Mouse (Mus musculus) right cerebral cortex, postnatal 4 days (tissue): ENCODE measurements around the gene Gm43738.

Experiments
- DNase-seq: peaks from one replicate; pipeline ENCODE4 v3.0.0-alpha.2; 2022

The Gm43738 gene

DNA sequence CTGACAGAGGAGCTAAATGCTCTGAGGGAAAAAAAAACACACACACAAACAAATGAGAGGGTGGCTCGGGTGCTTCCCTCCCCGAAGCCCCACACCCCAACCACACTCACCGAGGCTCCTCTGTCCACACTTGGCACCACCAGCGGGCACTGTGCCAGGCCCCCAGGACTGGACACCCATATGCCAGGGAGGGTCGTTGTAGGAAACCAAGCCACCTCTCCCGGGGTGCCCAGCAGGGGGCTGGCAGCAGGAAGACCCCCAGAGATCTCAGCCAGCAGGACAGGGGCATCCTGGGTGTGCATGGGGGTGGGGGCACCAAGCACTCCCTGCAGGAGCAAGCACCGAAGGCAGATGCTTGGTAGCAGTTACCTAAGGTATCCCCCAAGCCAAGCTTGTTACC, at the start of gene Gm43738:
Gene Gm43738 (minus strand): TSS at position 289 of the 400 bp plus-strand sequence.
- DNase-seq = peak; percentile 56

DNA sequence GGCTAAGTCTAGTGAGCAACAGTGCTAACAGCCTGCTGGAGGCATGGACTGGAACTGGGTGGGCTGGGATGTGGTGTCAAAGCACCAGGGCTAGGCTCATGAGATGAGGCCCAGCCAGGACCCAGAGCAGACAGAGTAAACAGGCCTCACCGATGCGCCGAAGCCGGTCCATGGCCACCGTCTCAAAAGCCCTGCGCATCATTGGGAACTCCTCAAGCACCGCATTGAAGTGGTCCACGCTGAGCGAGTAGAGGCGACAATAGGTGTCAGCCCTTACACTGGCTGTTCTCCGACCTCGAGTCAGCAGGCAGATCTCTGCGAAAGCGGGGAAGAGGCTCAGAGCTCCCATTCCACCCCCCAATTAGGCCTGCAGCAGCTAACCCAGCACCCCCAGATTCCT, 47.7 kb upstream of the Gm43738 start:
- no peak for DNase-seq

DNA sequence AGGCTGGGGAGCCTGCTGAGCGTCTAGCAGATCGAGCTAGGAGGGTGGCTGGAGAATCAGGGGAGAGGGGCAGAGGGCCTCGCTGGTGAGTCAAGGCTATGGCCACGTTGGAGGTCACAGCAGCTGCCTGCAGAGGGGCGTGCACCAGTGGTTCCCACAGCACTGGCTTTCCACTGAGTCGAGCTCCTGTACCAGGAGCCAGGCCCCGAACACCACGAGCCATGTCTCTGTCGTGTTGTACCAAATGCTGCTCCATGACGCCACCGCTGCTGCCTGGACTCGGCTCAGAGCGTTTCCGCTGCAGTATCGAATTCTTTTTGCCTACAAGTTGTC, 47.0 kb upstream of the Gm43738 start:
- DNase-seq = no peak

DNA sequence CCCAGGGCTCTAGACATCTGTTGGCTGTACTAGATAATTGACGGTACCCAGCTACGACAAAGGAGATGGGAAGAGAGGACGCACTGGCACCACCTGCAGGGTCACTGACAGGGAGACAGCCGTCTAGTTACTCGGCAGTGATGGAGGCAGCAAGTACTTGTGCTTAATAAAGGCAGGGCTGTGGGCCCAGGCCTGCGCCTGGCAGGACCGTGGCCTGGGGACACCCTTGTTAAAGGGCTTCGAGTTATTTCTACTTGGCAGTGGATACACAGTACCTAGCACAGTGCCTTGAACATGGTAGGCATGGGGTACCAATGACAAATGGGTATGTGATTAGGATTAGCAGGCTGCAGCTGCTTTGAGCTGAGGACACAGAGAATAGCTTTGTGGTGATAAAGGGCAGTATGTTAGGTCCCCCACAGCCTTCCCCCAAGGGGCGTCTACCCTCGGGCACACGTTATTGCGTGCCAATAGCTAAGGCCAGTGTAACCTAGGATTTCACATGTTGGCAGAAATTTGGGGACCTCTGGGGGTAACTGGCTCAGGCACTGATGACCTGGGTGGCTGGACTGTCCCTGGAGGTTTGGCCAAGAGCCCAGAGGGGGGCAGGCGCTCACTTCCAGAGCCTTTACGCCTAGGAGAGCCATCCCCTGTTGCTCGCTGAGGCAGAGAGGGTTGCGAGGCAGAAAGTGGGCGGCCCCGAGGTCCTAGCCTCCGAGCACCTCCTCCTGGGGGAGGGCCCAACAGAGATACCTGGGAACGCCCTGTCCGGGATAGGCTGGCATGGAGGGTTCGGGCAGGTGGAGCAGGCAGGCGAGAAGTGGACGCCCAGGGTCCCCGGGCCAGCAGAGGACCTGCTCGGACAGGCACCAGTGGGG, 46.4 kb upstream of the Gm43738 start:
- DNase-seq = no peak

DNA sequence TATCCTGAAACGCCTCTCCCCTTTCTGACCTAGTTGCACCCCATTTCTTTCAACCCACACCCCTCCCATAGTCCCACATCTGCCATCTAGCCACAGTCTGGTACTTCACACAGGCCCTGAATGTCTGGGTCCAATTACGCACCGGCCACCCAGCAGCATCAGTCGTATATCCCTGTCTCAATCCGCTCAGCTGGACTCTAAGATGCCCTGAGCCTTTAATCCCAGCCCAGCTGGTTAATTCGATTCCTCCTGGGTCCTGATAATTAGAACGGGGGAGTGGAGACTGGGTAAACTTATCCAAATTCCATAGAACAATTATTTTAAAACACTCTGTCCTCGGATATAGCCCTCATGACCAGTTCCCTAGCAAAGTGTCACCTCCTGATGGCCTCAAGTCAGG, 44.7 kb upstream of the Gm43738 start:
- no peak for DNase-seq

DNA sequence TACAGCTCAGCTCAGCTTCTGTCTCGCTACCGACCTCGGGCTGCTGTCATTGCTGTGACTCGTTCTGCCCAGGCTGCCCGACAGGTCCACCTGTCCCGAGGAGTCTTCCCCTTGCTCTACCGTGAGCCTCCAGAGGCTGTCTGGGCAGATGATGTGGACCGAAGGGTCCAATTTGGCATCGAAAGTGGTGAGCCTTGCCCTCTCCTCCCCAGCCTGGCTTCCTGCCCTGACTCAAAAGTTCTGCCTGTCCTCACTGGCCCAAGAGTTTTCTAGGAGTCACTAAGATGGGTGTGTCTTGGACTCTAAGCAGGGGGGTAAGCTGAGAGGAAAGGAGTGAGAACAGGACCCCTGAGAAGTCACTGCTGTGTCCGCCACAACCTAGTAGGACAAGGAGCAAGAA, 43.9 kb upstream of the Gm43738 start:
- no peak for DNase-seq

DNA sequence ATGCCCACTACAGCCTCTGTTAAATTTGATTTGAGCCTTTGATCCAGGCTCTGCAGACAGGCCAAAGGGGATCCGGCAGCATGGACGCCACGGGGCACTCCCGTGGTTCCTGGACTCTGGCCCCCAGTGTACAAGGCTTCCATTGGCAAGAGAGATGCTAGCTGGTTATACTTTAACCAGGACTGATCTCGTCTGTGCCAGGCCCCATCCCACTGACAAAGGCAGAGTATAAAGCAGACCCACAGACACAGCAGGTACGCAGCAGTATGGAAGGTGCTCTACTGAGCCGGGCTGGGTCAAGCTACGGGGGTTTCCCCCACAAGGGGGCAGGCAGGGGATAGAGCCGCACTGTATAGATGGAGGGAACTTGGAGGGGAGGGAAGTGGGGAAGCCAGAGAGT, 35.5 kb upstream of the Gm43738 start:
- no peak for DNase-seq

DNA sequence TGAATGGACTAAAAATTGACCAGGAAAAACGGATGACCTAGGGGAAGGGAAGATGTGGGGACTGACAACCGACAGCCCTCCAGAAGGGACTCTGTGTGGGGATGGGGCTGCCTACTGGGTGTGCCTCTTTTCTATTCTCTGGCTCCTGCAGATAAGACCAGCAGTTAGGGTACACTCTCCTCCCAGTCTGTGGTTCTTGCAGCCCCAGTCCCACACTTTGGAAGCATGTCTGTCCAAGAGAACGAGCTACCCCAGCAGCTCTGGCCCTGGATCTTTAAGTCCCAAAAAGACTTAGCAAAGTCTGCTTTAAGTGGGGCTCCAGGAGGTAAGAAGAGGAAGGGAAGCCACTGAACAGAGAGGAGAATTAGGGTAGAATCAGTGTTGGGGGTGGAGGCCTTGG, 35.1 kb upstream of the Gm43738 start, which contains the start of gene Pklr:
Gene Pklr (plus strand): TSS at position 185 of the 400 bp plus-strand sequence.
- no peak for DNase-seq

DNA sequence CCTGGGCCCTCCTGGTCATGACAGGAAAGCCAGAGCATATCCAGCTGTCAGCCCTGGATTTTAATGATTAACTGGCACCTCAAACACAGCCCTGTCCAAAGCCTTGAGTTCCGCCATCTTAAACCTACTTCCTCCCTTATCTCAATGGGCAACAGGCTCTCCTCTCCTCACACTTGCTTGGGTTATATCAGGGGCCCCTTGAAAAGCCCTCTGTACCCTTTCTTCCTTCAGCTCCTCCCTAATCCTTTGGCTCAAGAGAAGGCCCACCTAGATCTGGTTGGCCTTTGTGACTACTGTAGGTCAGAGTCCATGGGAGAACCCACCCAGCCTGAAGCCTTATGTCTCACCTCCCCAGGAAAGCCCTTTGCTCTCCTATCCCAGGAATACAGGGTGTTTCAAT, 32.9 kb upstream of the Gm43738 start:
- no peak for DNase-seq

DNA sequence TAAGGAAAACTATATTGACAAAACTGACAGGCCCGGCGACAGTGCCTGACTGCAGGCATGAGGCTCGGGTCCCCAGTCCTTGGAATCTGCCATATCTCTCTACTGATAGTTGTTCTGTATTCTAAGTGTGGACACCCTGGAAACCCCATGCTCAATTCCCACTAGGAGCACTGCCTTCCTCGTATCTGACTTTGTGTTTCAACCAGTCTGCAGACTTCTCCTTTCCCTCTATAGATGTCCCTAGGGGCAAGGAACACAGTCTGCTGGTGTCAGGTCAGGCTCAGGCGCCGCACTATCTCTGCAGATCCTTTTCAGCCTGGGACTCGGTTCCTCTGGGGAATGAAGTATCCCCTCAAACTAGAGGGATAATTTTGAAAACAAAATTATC, 32.2 kb upstream of the Gm43738 start:
- DNase-seq = no peak

DNA sequence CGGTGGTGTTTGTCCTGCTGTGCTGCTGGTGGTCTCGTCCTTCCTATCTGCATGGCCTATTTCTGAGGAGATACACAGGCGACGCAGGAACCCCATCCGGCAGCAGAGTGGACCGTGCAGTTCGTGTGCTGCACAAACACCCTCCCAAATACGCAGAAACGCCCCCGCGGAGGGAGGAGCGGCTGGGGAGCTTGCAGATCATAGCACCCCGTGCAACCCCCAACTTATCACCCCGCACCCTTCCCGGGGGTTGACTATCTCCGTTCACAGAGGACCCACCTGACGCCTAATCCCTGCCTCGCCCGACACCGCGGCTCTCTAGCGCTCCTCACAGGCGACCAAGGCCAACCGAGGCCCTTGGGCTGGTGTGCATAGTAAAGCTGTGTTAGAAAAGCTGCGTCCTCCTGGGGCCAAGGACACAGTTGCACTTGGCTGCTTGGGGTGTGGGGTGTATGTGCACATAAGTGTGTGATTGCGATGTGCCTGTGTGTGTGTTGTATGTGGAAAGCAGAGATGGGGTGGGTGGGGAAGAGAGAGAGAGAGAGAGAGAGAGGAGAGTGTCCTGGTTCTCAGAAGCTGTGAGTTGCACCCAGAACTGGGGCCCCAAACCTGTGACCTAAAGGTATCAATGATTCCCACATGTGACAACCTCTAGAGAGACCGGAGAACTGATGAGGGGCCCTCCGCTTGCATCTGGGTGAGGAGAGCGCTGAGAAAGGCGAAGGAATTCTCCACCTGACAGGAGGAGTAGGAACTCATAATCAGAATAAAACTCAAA, 31.6 kb upstream of the Gm43738 start:
- peak; percentile 49 for DNase-seq

DNA sequence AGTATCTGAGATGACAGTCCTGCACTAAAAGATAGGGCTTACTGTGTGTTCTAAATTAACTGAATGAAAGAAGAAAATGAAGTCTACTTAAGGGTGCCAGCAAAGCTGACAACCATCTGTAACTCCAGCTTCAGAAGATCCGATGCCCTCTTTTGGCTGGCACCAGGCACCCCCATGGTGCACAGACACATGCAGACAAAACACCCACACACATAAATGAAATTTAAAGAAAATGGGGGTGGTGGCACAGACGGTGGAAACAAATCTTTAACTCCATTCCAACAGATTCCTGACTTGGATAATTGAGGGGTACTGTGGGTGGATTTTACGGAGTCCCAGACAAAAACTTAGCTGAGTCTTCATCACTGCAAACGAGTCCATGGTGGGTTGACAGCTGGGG, 30.9 kb upstream of the Gm43738 start:
- DNase-seq = no peak

DNA sequence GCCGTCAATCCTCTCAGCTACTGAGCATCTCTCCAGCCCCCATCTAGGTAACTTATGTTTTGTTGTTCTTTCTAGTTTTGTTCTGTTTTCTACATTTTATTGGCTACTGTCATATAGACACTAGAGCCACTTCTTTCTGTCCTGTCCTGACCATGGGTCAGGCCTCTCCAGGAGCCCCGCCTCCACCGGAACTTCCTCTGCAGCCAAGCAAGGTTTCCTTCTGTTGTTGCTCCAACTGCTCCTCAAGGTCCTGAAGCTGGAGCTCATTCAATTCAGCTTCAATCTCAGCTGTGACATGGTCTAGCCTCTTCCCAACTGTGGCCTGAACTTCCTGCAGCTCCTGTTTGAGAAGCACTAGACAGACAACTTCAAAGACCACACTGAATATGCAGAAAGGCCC, 29.0 kb upstream of the Gm43738 start:
- no peak for DNase-seq

DNA sequence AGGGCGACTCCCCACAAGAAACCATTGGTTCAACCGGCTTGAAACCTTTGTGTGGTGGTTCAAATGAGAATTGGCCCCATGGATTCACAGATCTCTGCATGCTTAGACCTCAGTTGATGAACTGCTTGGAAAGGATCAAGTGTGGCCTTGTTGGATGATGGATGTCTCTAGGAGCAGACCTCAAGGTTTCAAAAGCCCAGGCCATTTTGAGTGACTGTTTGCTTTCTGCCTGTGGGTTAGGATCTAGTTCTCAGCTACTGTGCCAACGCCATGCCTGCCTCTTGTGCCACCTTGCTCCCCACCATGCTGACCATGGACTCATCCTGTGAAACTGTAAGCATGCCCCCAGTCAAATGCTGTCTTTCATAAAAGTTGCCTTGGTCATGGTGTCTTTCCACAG, 25.1 kb upstream of the Gm43738 start:
- DNase-seq = no peak

DNA sequence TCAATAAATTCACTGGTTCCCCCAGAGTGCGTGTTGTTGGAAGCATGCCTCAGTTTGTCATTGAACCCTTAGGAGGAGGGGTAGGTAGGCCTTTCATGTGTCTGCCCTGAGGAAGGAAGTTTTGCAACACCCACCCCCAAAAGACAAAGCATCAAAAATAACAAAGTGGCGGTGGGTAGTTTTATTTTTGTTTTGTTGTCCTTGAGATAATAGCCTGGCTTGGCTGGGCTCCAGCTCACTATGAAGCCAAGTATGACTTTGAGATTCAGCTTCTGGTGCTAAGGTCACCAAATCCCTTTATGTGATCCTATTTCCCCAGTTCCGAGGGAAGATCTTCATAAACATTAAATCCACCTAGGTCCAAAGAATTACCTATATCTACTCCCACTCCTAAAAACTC, 23.3 kb upstream of the Gm43738 start:
- DNase-seq = no peak

DNA sequence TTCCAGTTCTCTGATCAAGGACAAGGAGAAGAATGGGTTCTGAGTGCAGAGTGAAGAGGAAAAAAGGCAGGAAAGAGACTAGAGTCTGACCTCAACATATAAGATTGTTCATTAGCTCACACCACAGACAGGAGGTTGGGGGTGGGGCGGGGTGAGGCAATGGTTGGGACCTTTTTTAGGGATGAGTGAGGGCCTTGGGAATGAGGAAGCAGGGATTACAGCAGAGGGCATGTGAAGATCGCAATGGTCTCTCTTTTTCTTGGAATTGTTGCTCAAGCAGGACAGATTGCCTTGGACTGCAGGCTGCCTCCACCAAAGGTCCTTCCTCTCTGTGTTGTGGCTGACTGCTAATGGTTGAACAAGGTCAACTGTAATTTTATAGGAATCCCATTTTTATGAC, 22.4 kb upstream of the Gm43738 start:
- DNase-seq = no peak

DNA sequence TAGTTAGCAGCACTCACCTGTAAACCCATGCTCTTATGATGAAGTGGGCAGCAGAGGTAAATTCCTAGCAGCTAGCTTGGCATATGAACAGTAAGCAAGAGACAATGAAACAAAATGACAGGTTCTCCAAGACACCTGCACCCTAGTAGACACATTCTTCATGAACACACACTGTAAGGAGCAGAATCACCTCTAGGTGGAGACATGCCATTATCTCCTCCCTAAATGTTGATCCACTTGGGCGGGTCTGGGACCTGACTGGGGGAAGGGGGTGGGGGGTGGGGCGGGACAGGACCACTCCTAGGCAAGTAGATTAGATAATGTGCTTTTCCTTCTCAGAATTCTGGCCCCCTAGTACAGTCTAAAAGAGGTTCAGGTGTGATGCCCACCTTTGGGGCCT, 14.6 kb upstream of the Gm43738 start:
- no peak for DNase-seq

DNA sequence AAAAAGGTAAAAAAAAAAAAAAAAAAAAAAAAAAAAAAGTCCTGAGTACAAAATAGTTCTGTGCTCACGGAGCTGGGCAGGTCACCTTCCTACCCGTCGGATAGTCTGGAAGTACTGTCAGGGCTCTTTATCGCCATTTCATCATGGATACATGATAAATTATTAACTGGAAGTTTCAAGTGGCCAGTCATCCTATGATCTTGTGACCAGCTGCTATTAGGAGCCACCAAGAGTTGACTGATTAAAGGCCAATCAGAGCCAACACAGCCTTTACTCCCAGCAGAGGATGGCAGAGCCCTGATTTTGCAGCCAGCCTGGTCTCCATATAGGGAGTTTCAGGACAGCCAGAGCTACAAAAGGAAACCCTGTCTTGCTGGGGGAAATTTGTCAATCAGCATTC, 12.2 kb upstream of the Gm43738 start:
- DNase-seq = no peak

DNA sequence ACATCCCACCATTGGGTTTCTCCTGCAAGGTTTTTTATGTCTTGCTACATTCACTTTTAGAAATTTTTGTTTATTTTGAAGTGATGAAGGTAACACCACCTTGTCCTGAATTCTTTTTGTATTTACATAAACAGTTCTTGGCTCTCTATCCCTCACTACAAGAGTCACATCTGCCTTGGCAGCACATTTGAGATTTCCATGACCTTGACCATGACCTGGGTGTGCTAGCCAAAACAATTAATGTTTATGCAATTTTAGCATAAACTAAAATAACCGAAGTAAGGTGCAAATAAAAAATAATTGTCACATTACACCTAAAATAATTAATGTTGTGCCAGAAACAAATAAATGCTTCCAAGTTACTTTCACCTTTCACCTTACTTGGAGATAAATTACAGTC, 7.2 kb upstream of the Gm43738 start:
- DNase-seq = no peak

DNA sequence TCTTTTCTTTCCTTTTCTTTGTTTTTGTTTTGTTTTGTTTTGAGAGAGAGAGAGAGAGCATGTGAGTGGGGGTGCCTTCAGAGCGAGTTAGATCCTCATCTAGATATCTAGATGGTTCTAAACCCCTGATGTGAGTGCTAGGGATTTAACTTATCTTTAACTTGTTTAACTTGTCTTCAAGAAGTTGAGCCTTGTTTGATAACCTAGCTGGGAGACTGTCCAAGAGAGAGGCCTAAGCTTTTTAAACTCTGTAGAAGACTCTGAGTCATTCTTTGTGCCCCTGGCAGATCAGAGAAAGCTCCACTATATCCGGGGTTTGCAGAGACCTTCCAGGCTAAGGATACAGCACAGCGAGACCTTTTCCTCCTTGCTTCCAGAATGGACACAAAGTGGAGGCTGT, 6.6 kb upstream of the Gm43738 start:
- DNase-seq = no peak

DNA sequence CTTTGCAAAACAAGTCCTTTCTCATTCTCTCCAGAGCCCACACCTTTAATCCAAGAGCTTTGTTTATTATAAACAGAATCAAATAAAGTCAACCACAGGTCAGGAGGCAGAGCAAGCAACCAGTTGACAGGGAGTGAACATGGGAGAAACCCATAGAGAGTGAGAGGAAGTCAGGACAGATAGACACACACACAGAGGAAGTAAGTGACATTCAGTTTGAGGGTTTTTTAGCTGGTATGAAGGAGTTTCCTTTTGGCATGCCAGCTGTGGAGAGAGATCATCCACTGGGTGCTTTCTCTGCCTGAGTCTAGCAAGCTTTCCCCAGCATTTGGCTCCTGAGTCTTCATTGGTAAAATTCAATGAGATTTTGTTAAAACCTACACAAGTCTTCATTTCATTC, 6.0 kb upstream of the Gm43738 start:
- no peak for DNase-seq

DNA sequence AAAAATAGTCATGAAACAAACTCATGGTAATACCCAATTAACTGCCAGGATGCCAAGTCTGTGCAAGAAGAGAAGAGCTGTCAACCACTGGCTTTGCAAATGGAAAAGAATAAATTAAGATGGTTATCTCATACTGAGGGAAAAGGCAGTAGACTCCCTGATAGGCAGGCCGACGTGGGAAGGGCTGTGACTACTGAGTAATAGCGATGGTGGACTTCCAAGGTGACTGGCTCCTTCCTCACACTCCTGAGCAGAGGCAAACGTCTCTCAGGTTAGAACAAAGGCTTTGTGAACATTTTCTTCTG, 2.3 kb upstream of the Gm43738 start:
- DNase-seq = no peak

DNA sequence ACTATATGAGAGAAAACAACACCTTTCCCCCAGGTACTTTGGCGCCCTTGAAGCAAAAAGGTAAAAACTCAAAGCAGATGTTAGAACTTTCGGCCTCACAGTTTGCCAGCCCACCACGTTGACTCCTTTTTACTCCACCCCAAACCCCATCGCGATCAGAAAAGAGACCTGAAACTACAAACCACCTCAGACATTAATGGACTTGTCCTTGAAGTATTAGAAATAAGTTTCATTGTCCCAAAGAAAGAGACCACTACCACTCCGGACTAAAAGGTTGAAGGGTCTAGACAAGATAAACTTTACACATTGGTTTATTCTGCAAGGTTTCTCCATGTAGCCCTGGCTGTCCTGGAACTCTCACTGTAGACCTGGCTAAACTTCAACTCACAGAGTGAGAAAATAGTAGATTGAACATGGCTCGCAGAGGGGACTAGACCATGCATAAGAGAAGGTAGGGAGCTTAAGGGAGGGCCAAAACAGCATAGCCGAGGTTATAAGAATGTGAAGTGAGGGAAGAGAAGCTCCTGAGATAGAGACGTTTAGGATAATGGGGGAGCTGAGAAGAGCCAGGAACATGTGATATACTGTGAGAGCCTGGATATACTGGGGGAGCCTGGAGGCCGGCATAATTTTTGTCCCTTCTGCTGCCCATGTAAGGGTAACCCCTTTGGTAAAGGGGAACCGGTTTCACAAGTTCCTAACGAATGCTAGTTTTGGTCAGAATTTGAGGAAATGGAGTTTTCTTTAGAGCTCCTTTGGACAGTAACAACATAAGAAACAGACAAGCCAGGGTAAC, 1.8 kb upstream of the Gm43738 start:
- DNase-seq = no peak
